Mouse (Mus musculus): ENCODE measurements around the gene Syngr3. TPM values are rescaled to one million over a fixed set of nuclear protein-coding genes. Genes with fewer than 3 reads are reported as not detected.

Gene Syngr3
- polyA plus RNA-seq (2012; rRNA removed) = 177 and 184 TPM in 2 replicates

- TF ChIP-seq CTCF (IDR thresholded peaks at IDR 0.05; ENCODE audit: extremely low read depth, insufficient read depth, low read length) = no peak
- peak; percentile 77; the same call in 1 of the 2 replicates for TF ChIP-seq POLR2A (IDR thresholded peaks at IDR 0.05; ENCODE audit: extremely low read depth, insufficient read depth, low read length)
- H3K4me3 ChIP-seq (ENCODE audit: insufficient read depth, low read length) = peak within 1 kb of the TSS; percentile 97
- H3K4me1 ChIP-seq (ENCODE audit: control insufficient read depth, insufficient read depth, low read length) = peaks cover 9% of the 10 kb centered on the region
- H3K27ac ChIP-seq (ENCODE audit: insufficient read depth, low read length) = peak within 1 kb of the TSS; percentile 98
These were observed at the start of gene Syngr3 for GRCm38 (mm10) chr17:24689251-24690081. TSS of gene Syngr3 (minus strand) at chr17:24689955.

- Histone ChIP-seq H3K4me3 (ENCODE audit: insufficient read depth, low read length) (no peak overlapping the region), H3K27ac (ENCODE audit: insufficient read depth, low read length) (no peak overlapping the region), H3K4me1 (ENCODE audit: control insufficient read depth, insufficient read depth, low read length) (peaks cover 3% of the 10 kb centered on the region; the same call in 1 of the 2 replicates)
- TF ChIP-seq CTCF (IDR thresholded peaks at IDR 0.05; ENCODE audit: extremely low read depth, insufficient read depth, low read length) (no peak), POLR2A (IDR thresholded peaks at IDR 0.05; ENCODE audit: extremely low read depth, insufficient read depth, low read length) (no peak)
These were observed 48.5 kb upstream of the Syngr3 start for GRCm38 (mm10) chr17:24738238-24738637.

- Histone ChIP-seq H3K4me3 (ENCODE audit: insufficient read depth, low read length) (peak overlapping the region; percentile 56), H3K27ac (ENCODE audit: insufficient read depth, low read length) (no peak overlapping the region), H3K4me1 (ENCODE audit: control insufficient read depth, insufficient read depth, low read length) (peaks cover 3% of the 10 kb centered on the region; the same call in 1 of the 2 replicates)
- TF ChIP-seq CTCF (IDR thresholded peaks at IDR 0.05; ENCODE audit: extremely low read depth, insufficient read depth, low read length) (no peak), POLR2A (IDR thresholded peaks at IDR 0.05; ENCODE audit: extremely low read depth, insufficient read depth, low read length) (no peak)
These were observed 47.5 kb upstream of the Syngr3 start for GRCm38 (mm10) chr17:24737135-24737810.

- TF ChIP-seq CTCF (IDR thresholded peaks at IDR 0.05; ENCODE audit: extremely low read depth, insufficient read depth, low read length) (no peak), POLR2A (IDR thresholded peaks at IDR 0.05; ENCODE audit: extremely low read depth, insufficient read depth, low read length) (peak; percentile 83; the same call in 1 of the 2 replicates)
- peak within 1 kb of the TSS; percentile 42; the same call in 1 of the 2 replicates for H3K27ac ChIP-seq (ENCODE audit: insufficient read depth, low read length)
- peaks cover 3% of the 10 kb centered on the region; the same call in 1 of the 2 replicates for H3K4me1 ChIP-seq (ENCODE audit: control insufficient read depth, insufficient read depth, low read length)
- H3K4me3 ChIP-seq (ENCODE audit: insufficient read depth, low read length) = peak within 1 kb of the TSS; percentile 56
These were observed 46.7 kb upstream of the Syngr3 start, which contains the start of gene Msrb1 for GRCm38 (mm10) chr17:24736330-24737051. TSS of gene Msrb1 (plus strand) at chr17:24736642.

- no peak for TF ChIP-seq POLR2A (IDR thresholded peaks at IDR 0.05; ENCODE audit: extremely low read depth, insufficient read depth, low read length)
- TF ChIP-seq CTCF (IDR thresholded peaks at IDR 0.05; ENCODE audit: extremely low read depth, insufficient read depth, low read length) = no peak
- H3K27ac ChIP-seq (ENCODE audit: insufficient read depth, low read length) = no peak overlapping the region
- no peak overlapping the region for H3K4me3 ChIP-seq (ENCODE audit: insufficient read depth, low read length)
- peaks cover 3% of the 10 kb centered on the region; the same call in 1 of the 2 replicates for H3K4me1 ChIP-seq (ENCODE audit: control insufficient read depth, insufficient read depth, low read length)
These were observed 45.7 kb upstream of the Syngr3 start for GRCm38 (mm10) chr17:24735446-24735845.

- Histone ChIP-seq H3K4me3 (ENCODE audit: insufficient read depth, low read length) (no peak overlapping the region), H3K27ac (ENCODE audit: insufficient read depth, low read length) (no peak overlapping the region), H3K4me1 (ENCODE audit: control insufficient read depth, insufficient read depth, low read length) (peaks cover 3% of the 10 kb centered on the region; the same call in 1 of the 2 replicates)
- TF ChIP-seq POLR2A (IDR thresholded peaks at IDR 0.05; ENCODE audit: extremely low read depth, insufficient read depth, low read length) (no peak), CTCF (IDR thresholded peaks at IDR 0.05; ENCODE audit: extremely low read depth, insufficient read depth, low read length) (no peak)
These were observed 44.8 kb upstream of the Syngr3 start for GRCm38 (mm10) chr17:24734513-24734912.

- H3K27ac ChIP-seq (ENCODE audit: insufficient read depth, low read length) = no peak overlapping the region
- no peak overlapping the region for H3K4me3 ChIP-seq (ENCODE audit: insufficient read depth, low read length)
- peaks cover 3% of the 10 kb centered on the region; the same call in 1 of the 2 replicates for H3K4me1 ChIP-seq (ENCODE audit: control insufficient read depth, insufficient read depth, low read length)
- TF ChIP-seq POLR2A (IDR thresholded peaks at IDR 0.05; ENCODE audit: extremely low read depth, insufficient read depth, low read length) (no peak), CTCF (IDR thresholded peaks at IDR 0.05; ENCODE audit: extremely low read depth, insufficient read depth, low read length) (no peak)
These were observed 43.8 kb upstream of the Syngr3 start for GRCm38 (mm10) chr17:24733434-24734050.

GRCm38 (mm10) chr17:24732233-24732935, 42.6 kb upstream of the Syngr3 start:
- H3K4me1 ChIP-seq (ENCODE audit: control insufficient read depth, insufficient read depth, low read length) = peaks cover 3% of the 10 kb centered on the region; the same call in 1 of the 2 replicates
- H3K27ac ChIP-seq (ENCODE audit: insufficient read depth, low read length) = no peak overlapping the region
- TF ChIP-seq CTCF (IDR thresholded peaks at IDR 0.05; ENCODE audit: extremely low read depth, insufficient read depth, low read length) (no peak), POLR2A (IDR thresholded peaks at IDR 0.05; ENCODE audit: extremely low read depth, insufficient read depth, low read length) (no peak)
- no peak overlapping the region for H3K4me3 ChIP-seq (ENCODE audit: insufficient read depth, low read length)

Data from cortical plate, adult 2 months (tissue).